Mouse (Mus musculus): ENCODE results near the gene Scaf8. TPM values are rescaled to one million over a fixed set of nuclear protein-coding genes. Genes with fewer than 3 reads are reported as not detected.
"Not testable (repeated sequence)": the region's sequence is repeated elsewhere in the genome, so short reads cannot be mapped to it uniquely, and the experiment has no call there.

Scaf8 gene
- total RNA-seq (2021) = 10 to 100 TPM; 28.2 to 31.6 TPM

DNA sequence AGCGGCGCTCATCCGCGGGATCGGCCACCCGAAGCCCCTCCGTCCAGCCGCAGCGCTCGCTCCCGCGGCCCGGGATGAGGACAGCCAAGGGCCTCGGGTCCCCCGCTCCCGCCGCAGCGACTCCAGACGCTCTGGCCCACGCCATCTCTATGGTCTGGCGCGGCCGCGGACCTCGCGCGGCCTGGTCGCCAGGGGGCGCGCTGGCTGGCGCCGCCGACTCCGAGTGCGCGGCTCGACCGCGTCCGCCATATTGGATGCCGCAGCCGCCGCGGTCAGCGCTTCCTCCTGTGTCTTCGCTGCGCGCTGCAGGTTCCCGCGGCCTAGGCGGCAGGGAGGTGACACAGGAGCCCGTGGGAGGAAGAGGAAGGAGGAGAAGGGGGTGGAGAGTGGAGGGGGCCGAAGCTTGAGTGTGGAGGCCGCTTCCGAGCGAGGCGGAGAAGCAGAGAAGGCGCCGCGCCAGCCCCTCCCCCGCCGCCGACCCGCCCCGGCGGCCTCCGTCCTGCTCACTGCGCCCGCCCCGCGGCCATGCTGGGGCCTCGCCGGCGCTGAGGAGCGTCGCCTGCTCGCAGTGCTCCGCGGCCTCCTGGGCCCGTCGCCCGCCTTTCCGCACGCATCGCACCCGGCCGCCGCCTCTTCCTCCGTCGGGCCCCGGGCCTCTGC, at the start of gene Scaf8:
Gene Scaf8 (plus strand): TSS at position 253 of the 660 bp plus-strand sequence.
- DNase-seq (ENCODE audit: low spot score) = peak; percentile 86
- intact Hi-C loops (cut with DNase I) = loop anchor here (5.0 to 10.0 kb wide), 2 partner anchors 42 to 110 kb away; no protein-coding TSS in a partner anchor

GRCm38 (mm10) chr17:3075166-3075872, 39.5 kb upstream of the Scaf8 start:
- intact Hi-C loops (cut with DNase I) = no loop called here
- DNase-seq (ENCODE audit: low spot score) = no peak

GRCm38 (mm10) chr17:3075873-3076245, 38.9 kb upstream of the Scaf8 start:
- DNase-seq (ENCODE audit: low spot score) = no peak
- intact Hi-C loops (cut with DNase I) = no loop called here

DNA sequence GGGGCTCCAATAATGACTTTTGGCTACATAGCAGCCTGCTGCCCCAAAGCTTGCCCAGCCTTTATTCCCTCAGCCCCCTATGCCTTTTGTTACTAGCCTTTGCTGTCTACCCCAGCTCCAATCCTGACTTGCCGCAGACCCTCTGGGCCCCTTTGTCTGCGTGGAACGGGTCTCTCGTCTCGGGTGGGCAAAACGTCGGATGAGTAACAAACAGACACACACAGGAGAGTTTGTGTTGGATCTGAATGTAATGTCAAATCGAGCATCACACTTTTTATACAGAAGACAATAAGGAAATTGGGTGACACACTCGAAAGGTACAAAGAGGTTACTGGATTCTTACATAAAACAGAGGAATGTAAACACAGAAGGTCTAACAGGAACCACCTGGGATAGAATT, 36.8 kb upstream of the Scaf8 start:
- DNase-seq (ENCODE audit: low spot score); intact Hi-C loops (cut with DNase I): not testable (repeated sequence)

GRCm38 (mm10) chr17:3080587-3081349, 34.0 kb upstream of the Scaf8 start:
- intact Hi-C loops (cut with DNase I) = not testable (repeated sequence)

DNA sequence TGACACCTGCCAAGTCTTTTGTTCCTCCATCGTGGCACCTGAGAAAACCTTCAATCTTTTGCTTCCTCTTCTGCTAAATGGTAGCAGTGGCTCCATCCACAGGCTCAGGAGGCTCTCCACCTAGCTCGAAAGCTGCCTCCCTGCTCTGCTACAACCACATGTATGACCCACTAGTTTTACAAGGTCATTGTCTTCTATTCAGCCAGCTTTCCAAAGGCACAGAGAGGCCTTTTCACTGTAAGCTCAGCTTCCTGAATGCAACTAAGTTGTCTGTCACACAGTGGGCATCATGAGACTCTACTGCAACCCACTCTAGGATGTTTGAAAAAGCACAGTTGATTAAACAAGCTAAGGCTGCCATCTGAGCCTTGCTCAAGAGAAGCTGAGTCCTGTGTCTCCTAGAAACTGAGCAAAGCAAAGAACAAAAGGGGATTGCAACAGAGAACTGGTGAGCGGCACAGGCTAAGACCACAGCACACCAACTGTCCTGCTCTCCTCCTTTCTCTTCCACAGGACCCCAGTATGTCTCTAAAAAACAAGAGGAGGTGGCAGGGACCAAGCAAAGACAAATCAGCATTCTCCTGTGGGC, 33.2 kb upstream of the Scaf8 start:
- intact Hi-C loops (cut with DNase I) = not testable (repeated sequence)
- DNase-seq (ENCODE audit: low spot score) = peak; percentile 87

More at GRCm38 (mm10) chr17:3080587-3081349, 34.0 kb upstream of the Scaf8 start:
- not testable (repeated sequence) for DNase-seq (ENCODE audit: low spot score)

DNA sequence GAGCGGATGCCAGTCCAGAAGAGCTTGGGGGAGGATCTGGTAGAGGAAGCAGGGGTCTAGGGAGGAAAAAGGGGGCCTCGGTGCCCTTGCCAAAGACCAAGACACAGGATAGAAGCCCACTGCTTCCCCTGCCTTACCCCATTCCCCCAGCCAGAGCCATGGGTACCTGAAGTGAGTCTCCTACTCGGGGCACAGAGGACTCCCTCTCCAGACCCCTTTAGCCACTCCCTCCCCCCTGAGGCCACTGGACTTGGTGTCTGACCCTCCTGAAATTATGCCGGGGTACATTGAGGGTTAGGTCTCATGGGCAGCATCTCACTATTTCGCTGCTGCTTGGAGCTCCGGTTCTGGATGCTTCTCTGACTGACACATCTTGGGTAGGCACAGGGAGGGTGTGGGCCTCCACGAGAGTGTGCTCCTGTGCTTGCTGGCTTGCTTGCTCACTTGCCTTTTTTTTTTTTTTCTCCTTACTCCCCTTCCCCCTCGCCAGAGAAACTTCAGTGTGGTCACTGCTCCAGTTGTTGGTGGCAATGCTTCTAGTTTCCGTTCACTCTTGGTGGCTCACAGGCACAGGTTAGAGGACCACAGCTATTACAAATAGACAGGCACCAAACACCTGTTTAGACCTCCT, 32.5 kb upstream of the Scaf8 start:
- intact Hi-C loops (cut with DNase I) = not testable (repeated sequence)
- DNase-seq (ENCODE audit: low spot score) = peak; percentile 31

GRCm38 (mm10) chr17:3082756-3083749, 31.7 kb upstream of the Scaf8 start:
- intact Hi-C loops (cut with DNase I); DNase-seq (ENCODE audit: low spot score): not testable (repeated sequence)

- intact Hi-C loops (cut with DNase I) = no loop called here
- DNase-seq (ENCODE audit: low spot score) = peak; percentile 89
Observed at GRCm38 (mm10) chr17:3083886-3084550, 30.8 kb upstream of the Scaf8 start.

DNA sequence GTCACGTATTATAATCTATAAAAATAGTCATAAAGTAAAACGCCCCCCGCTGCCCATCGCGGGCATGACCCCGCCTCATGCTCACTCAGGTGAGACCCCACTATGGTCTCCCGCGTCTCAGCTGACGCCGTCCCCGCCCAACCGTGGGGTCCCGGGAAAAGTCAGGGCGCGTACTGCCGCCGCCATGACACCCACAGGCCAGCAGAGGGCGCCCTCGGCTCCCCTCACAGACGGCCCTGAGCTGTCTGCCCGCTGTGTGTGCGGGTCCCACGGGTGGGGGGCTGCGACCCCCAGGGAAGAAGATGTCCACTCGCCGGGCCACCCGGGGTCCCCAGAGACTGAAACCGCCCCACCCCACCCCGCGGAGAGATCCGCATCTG, 30.2 kb upstream of the Scaf8 start:
- peak; percentile 56 for DNase-seq (ENCODE audit: low spot score)
- intact Hi-C loops (cut with DNase I) = no loop called here

DNA sequence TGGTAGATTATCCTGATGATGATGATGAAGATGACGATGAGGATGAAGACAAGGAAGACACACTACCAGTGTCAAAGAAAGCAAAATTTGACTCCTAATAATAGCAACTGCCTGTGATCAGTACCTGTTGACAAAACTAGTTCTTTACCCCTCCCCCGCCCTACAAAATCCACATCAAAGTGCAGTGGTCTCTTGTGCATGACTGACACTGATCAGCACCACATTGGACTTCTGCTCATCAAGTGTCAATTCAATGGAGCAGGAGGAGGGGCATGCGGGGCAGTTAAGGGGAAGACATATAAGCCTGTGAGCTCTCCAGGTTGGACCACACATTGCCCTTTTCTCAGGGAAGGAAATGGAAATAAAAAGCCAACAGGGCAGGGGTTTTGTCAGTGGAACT, 29.6 kb upstream of the Scaf8 start:
- DNase-seq (ENCODE audit: low spot score) = no peak
- intact Hi-C loops (cut with DNase I) = loop anchor here (1.0 kb wide), 1 partner anchor 139 kb away; no protein-coding TSS in a partner anchor

GRCm38 (mm10) chr17:3092682-3093081, 22.1 kb upstream of the Scaf8 start:
- no peak for DNase-seq (ENCODE audit: low spot score)
- intact Hi-C loops (cut with DNase I) = no loop called here

- DNase-seq (ENCODE audit: low spot score); intact Hi-C loops (cut with DNase I): not testable (repeated sequence)
Observed at GRCm38 (mm10) chr17:3099273-3099672, 15.5 kb upstream of the Scaf8 start.

GRCm38 (mm10) chr17:3102336-3103165, 12.2 kb upstream of the Scaf8 start:
- DNase-seq (ENCODE audit: low spot score) = peak; percentile 60
- intact Hi-C loops (cut with DNase I) = no loop called here

- intact Hi-C loops (cut with DNase I) = no loop called here
- no peak for DNase-seq (ENCODE audit: low spot score)
Observed at GRCm38 (mm10) chr17:3104154-3104931, 10.4 kb upstream of the Scaf8 start.

- DNase-seq (ENCODE audit: low spot score) = no peak
- intact Hi-C loops (cut with DNase I) = no loop called here
Observed at GRCm38 (mm10) chr17:3105022-3105421, 9.8 kb upstream of the Scaf8 start.
